Mouse (Mus musculus): ENCODE data around the gene Rhd.

DNA sequence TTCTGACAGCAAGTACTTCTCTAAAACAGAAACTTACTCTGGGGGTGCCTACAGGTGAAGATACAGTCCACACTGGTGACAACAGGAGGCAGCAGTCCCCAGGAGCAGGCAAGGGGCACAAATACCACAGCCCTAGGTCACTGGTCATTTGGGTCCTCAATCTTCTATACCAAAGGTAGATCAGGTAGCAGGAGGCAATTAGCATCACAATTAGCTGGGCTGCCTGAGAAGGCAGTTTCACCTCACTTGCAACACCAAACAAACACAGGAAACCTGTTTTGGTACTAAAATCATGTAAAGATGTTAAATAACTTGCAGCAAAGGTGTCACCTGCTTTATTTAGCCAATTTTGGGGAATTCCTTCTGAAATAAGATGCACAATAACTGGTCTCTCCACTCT lies 38.0 kb upstream of the Rhd start:
- TF ChIP-seq CTCF (IDR thresholded peaks at IDR 0.05; ENCODE audit: extremely low read depth, insufficient read depth, insufficient read length, insufficient replicate concordance) (no peak), POLR2A (IDR thresholded peaks at IDR 0.05; ENCODE audit: low read depth, low read length) (no peak)

Data from spleen, adult 2 months (tissue).